Comparison of ENCODE assay signal across 15 mouse cellular contexts in the genomic region with DNA sequence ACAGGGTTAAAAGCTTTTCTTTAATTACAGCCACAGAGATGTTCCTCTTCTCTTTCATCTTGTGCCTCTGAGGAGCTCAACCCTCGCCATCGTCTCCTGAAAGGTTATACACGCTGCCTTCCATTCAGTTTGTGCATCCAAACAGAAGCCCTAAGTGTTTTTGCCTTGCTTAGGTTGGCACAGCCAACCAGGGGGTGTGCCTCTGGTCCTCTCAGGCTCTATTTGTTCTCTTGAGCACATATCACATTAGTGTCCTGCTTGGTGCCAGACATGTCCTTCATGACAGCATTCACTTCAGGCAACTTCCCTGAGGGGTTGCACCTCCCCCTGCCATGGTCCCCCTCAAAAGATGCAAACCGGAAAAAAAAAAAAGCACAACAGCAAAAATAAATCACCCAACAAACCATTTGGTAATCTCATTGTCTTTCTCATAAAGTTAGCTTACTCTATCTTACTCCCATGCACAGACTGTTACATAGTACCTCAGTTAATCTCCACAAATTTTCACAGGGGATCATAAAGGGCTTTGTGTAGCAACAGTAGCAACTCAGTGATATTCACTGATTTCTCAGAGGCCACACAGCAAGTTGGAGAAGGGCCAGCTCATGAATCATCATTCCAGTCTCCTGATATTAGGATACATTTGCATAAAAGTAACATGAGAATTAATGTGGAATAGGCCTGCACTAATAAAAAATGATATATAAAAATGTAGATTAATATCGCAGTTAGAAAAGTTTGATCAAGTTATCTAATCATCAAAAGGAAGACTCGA.
DNase-seq lines count a peak whose midpoint lies in the region.
"Had no signal": no experiment of that assay in that cellular context is flagged by ENCODE, and none has a peak within 500 bp of the region (broad histone marks: within the 10 kb centered on the region; RNA-seq: fewer than 3 reads in every experiment).

No protein-coding gene starts in this region.

- DNase-seq in adrenal gland, postnatal 10 days, result peak; percentile 21
- no peak for DNase-seq in adrenal gland, adult 8-10 months
- DNase-seq in heart, postnatal 4 days, result peak; percentile 23
- DNase-seq in heart, adult 11 months, result no peak
- peak; percentile 21 for DNase-seq in urinary bladder, postnatal 14 days (ENCODE audit: low spot score)
- no peak for DNase-seq in urinary bladder, postnatal 4 days (ENCODE audit: low spot score in 2 of 2)
- DNase-seq in testis, postnatal 14 days (ENCODE audit: low spot score), result peak; percentile 48
- DNase-seq in right cerebral cortex, adult 18-20 months, result no peak
- DNase-seq: cerebellum, adult 9-11 months; gastrocnemius, postnatal 36 days; kidney, adult 9 months; kidney, postnatal 36 days; layer of hippocampus, adult 9-11 months; lung, postnatal 10 days; midbrain, embryonic 14.5 days had no signal

Comparison
In these comparisons a context has a peak if more than half of its experiments do, and no peak if none do; other contexts are left out.
1. DNase-seq: peak in adrenal gland, postnatal 10 days (single experiment), heart, postnatal 4 days (single experiment), urinary bladder, postnatal 14 days (single experiment) and testis, postnatal 14 days (single experiment); none in adrenal gland, adult 8-10 months (single experiment), heart, adult 11 months (single experiment), urinary bladder, postnatal 4 days (0 of 2) and right cerebral cortex, adult 18-20 months (single experiment).